Mouse (Mus musculus) G1E-ER4 (cell line): ENCODE results near the gene Kif16b. TPM values are rescaled to one million over a fixed set of nuclear protein-coding genes. Genes with fewer than 3 reads are reported as not detected.

ENCODE experiments used
- GATA1 ChIP-seq: IDR thresholded peaks from one replicate; pipeline ENCODE4 v1.8.0; 2012; ENCODE audit warnings: low read length, inconsistent platforms
- polyA plus RNA-seq: library from polyadenylated mRNA; stranded (reverse); fragments of >175 nt; gene quantifications from 2 replicates; pipeline ENCODE4 v1.2.3, GENCODE M21; 2012

Gene Kif16b
- polyA plus RNA-seq: 3.5 and 4.1 TPM in 2 replicates

DNA sequence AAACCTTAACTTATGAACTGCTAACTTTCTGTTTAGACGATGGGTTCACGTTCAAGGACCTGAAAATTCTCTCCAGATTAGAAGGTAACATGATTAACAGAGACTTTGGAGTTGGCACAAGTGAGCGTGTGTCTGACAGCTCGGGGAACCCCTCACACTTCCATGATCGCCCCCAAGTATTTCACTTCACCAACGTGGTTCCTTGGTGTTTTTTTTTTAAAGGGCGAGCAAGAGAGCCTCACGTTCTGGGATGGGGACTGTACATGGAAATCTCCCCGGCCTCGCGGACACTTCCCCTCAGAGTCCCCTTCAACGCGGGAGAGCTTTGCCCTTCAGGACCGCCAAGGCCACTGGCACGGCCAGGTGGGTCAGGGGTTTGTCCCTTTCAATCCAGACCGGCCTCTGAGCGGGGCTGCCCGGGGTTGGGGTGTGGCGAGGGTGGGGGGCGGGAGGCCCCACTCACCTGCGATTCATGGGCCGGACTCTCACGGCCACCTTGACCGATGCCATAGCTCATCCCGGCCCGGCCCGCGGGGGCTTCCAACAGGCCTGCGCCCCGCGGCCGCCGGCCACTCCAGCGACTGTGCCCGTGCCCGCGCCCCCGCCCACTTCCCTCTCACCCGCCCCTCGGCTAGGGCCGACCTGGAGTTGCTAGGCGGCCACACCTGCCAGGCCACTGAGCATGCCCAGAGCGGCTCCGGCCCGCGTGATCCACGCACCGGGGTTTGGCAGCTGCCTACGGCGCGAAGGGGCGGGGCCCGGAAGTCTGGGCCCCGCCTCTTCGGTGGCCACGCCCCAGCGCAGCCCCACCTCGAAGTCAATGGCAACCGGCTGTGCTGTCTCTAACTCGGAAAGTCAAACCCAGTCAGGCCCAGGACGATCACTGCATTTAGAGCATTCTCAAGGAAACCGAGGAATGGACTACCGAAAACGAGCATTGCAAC, at the start of gene Kif16b:
Kif16b (minus strand) TSS at position 670 of the 944 bp plus-strand sequence.
- no peak for TF ChIP-seq GATA1

DNA sequence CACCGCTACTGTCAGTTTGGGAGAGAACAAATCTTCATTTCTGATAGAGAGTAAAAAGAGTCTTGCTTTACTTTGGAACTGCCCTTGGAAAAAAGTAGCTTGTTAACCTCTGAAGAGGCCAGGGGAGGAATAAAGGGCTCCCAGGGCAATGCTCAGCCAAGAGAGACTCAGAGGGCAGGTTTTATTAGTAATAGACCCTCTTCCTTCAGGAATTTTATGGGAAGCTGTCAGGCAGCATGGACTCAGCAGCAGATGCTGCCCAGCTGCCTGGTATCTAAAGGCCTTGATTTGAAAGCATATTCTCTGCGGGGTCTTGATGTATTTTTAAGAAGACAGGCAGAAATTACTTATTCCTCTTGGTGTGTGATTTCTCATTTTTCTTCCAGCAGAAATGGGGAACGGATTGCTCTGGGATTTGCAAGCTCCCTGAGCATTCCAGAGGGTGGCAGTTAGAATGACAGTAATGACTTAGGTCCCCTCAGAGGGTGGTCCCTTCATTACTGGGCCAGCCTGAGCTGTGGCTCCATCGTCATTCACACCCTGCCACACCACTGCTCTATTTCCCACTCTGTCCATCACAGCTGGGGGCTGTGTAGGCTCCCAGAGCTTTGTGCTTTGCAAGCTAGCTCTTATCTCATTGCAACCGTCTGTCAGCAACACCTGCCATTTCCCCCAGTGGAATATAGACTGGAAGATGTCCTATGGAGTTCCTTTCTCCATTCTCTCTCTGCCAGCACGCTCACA, 39.7 kb upstream of the Kif16b start:
- no peak for TF ChIP-seq GATA1

DNA sequence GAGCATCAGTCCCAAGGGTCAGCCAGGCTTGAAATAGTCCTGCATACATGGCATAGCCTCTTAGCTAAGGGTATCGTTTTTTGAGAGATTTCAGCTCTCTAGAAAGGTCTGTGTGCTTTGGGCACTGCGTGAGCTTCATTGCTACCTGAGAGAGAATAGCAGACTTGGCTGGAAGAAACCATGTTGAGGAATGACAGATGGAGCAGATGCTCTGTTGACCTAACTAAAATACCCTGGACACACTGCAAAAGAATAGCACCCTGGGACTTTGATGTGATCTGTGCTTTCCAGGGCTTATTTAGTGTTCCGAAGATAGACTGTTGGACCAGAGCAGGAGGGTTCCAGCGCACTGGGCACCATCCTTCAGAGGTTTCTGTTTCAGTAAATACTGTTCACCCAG, 29.1 kb upstream of the Kif16b start:
- no peak for TF ChIP-seq GATA1

DNA sequence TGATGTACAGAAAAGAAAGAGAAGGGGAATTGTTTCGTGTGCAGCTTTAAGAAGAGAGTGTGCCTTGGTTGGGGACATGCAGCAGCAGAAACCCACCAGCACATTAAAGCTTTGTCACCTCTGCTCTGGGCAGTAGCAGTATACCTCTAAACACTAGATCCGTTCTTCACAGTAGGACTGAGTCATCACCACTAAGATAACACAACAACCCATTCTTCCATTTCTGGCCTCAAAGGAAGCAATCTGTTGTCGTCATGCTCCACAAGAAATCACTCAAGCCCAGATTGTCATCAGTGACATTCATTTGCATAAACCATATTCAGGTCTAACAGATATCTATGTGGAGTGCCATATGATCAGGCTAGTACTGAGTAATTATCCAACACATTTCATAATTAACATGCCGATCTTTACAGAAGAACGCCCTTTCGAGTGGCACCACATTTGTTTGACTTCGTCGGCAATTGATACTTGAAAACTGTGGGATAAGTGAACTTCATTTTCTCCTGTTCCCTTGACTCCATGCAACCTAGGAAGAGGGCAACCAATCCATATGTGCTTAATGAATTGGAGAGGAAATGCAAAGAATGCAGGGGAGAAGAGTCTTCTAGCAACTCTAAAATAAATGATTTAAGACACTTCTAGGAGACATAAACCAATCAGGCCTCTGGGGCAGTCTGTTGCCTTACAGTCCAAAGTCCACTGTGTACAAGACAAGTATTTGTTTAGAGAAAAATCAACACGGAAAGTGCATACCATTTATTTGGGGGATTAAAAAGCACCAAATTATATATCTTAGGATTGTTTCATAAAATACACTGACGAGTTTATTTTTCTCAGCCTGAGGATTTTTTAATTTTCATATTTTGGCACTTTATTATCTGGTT, 28.1 kb upstream of the Kif16b start:
- TF ChIP-seq GATA1: no peak

DNA sequence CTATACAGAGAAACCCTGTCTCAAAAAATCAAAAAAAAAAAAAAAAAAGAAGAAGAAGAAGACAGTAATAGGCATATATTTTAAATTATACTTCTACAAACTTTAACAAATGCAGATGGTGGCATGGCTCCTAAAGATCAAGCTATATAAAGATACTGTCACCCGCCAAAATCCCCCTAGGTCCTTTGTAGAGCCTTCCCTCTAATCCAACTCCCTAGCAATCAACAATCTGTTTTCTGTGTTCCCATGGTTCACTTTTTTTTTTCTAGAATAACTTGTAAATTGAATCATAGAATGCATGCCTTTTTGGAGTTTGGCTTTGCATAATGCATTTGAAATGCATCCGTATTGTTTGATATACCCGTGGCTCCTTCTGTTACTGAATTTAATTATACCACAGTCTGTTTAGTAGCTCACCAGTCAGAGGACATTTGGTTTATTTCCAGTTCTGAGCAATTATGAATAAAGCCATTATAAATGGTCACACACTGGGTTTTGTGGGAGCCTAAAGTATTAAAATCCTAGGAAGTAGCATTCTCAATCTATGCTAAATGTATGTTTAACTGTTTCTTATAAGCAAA, 9.6 kb upstream of the Kif16b start:
- no peak for TF ChIP-seq GATA1

DNA sequence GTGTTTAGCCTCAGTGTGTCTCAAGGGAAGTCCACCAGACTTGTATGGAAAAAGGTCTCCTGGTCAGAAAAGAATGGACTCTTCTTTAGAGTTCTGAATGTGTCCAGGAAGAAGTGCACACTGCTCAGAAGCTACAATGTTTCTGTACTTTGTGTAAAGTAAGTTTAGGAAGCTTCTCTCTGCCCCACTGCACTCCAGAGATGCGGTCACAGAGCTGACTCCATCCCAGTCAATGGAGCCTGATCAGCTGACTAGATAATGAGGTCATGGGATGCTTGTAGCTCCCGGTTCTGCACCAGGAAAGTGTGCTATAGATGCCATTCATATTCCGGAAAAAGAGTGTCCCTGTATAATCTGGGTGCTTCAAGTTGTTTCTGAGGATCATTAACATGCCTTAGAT, 7.9 kb upstream of the Kif16b start:
- TF ChIP-seq GATA1: no peak

DNA sequence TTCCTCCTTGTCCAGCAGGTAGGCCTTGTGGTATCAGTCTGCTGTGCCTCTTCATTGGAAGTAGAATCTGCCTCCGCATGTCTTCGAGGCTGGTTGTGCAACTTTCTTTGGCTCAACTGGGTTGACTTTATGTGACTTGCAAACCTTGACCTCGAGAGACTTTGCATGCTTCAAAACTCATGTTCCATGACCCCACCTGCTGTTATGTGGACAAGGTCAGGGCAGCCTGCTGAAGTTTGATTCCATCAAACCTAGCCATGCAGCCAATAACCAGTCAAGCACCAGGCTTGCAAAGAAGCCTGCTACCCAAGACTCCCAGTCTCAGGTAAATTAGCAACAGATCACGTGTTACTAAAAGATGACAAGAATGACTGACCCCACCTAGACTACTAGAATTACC, 5.7 kb upstream of the Kif16b start:
- TF ChIP-seq GATA1: no peak

DNA sequence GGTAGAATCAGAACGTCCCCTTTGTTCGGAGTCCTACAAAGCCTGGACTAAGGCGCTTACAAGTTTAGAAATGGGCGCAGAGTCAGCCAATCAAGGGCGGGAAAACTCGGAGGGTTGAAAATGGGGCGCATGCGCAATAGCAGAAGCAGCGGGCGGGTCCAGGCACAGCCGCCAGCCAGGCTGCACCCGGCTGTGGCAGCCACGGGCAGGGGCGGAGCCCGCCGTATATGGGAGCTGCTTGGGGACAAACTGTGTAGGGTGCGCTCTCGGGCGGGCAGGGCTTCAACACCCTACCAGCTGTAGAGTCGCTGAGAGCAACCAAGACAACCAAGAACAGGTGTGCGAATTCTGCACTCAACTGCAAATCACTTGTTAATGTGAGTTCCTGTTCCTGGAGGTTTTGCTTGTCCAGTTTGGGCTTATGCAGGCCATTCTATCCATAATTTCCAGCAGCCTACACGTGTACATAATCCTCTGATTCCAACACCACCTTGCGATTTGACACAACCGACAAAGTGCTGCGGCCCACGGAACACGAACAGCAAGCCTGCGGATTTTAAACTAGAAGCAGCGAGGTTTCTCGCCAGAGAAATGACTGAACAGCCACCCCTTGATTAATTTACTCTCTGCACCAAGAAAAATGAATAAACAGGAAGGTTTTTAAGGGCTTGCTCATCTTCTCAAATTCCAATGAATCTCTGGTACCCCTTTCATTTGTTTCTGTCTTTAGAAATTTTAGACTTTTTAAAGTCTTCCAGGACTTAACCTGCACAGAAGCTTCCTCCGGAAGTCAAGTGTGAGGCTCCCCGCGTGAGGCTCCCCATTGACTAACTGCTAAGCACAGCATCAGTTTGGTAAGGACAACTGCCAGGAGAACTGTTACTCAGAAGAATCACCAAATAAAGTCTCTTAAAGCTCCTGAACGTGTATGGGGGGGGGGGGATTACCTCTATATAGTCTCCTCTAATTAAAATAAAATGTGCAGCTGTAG, 1.9 kb upstream of the Kif16b start:
- no peak for TF ChIP-seq GATA1

DNA sequence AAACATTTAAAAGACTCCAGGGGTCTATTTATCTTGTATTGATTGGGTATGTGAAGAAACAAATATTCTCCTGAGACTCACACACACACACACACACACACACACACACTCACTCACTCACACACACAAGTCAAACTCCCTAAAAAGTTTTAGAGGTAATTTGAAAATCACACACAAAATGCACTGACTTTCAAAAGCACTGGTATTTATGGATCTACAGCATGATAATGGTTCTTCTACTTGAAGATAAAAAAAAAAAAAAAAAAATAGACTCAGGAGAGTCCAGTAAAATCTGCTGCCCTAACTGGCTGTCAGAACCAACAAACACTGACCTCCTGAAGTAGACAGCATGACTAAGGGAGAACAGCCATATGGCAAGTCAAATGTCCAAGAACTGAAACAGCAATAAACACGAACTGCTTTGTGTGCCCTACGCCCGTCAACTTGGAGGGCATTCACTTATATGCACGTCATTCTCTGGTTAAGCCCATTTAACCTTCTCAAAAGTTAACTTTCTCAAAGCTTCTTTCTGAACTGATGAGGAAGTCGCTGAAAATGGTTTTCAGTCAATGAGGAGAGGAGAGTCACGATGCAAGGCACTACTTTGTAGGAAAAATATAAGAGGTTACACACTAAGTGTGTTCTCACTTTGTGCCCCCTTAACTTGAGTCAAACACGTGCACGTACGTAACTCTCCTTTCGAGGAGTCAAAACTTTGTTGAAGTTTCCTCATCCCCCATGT, 1.0 kb downstream of the Kif16b start:
- TF ChIP-seq GATA1: no peak

DNA sequence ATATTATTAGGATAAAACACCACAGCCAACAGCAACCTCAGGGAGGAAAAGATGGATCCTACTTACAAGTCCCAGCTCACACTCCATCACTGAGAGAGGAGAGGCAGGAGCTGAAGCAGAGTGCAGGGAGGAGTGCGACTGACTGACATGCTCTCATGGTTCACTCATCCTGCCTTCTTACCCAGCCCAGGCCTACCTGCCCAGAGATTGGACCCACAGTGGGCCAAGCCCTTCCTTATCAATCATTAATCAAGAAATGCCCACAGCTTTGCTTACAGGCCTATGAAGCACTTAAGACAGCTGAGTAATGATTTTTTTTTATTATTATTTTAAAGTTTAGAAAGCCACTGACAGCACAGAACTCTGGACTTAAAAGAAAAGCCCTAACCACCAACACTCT, 7.6 kb downstream of the Kif16b start:
- TF ChIP-seq GATA1: no peak

DNA sequence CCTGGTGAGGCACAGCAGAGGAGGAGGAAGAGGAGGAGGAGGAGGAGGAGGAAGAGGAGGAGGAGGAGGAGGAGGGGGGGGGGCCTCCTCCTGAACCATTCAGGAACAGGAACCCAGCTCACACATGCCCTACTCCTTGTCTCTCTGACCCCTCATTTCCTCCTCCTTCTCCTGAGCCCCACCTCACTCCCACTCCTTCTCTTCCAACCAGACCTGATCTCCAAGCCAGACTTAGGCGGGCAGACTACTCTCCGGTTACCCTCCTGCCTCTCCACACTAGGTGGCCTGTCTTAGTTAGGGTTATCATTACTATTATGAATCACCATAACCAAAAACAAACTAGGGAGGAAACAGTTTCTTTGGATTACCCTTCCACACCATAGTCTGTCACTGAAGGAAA, 10.0 kb downstream of the Kif16b start:
- no peak for TF ChIP-seq GATA1

DNA sequence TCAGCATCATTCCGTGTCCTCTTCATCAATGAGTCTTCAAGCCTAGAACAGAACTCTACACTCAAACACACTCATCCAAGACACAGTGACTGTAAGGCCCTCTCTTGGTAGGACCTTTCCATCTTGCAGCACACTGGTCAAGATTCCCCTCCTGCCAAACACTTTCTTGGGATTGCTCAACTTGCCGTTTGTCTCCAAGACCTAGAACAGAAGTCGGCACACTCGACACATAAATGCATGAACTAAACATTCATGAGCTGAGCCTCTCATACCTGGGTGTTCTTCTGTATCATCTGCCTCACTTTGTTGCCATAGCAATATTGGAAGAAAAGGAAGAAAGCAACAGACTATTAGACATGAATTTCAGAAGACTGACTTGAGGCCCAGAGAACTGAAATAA, 16.9 kb downstream of the Kif16b start:
- no peak for TF ChIP-seq GATA1

DNA sequence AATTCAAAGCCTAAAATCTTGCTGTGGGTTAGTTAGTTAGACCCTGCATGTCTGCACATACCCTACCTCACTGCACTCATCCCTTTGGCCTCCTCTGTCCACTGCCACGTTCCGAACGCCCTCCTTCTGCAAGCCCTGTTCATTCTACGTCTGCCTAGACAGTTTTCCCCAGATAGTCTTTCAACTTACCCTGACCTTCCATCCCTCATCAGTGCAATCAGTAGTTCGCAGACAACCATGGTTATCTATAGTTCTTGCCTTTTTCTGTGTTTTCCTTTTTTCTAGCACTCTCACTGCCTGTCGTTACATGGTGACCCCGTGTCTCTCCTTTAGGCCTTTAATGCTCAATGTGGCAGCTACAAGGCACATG, 17.7 kb downstream of the Kif16b start:
- no peak for TF ChIP-seq GATA1
